17 mouse cellular contexts compared by ENCODE assay signal in the genomic region with DNA sequence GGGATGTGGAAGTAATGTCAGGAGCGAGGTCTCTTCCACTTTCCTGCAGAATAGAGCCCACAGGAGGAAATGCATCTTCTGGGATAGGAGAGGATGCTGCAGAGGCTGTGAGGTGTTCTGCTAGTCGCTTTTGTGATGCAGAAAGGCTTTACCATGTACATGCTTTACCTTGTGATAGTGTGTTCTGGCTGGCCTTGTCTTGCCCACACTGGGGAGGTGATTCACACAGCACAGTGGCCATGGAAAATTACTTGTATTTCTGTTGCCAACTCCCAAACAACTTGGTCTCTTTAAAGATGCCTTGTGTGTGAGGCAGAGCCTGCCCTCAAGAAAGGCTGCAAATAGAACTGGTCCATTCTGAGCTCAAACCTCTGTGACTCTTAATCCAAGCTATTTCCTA.
"Had no signal": no experiment of that assay in that cellular context is flagged by ENCODE, and none has a peak within 500 bp of the region (broad histone marks: within the 10 kb centered on the region; RNA-seq: fewer than 3 reads in every experiment).

No protein-coding gene starts in this region.

- ATAC-seq: midbrain, embryonic 15.5 days had no signal

- H3K4me3 ChIP-seq: left cerebral cortex, adult 2 months; liver, embryonic 13.5 days; midbrain, embryonic 12.5 days; midbrain, embryonic 15.5 days; neural tube, embryonic 12.5 days; neural tube, embryonic 15.5 days; stomach, embryonic 15.5 days had no signal

- H3K4me2 ChIP-seq: liver, embryonic 13.5 days; midbrain, embryonic 12.5 days; midbrain, embryonic 15.5 days; neural tube, embryonic 12.5 days; neural tube, embryonic 15.5 days; stomach, embryonic 15.5 days had no signal

- H3K9me3 ChIP-seq: liver, embryonic 13.5 days; midbrain, embryonic 12.5 days; midbrain, embryonic 15.5 days; neural tube, embryonic 12.5 days; neural tube, embryonic 15.5 days; stomach, embryonic 15.5 days had no signal

- H3K4me1 ChIP-seq: liver, embryonic 13.5 days; midbrain, embryonic 12.5 days; midbrain, embryonic 15.5 days; neural tube, embryonic 12.5 days; neural tube, embryonic 15.5 days; stomach, embryonic 15.5 days had no signal

- DNase-seq: kidney, postnatal 36 days; layer of hippocampus, postnatal 36 days; liver, embryonic 13.5 days; lung, adult 2 months; lung, postnatal 14 days; lung, postnatal 4 days; right cerebral cortex, adult 18-20 months; right cerebral cortex, postnatal 14 days; right cerebral cortex, postnatal 4 days; thymus, postnatal 25 days had no signal

- H3K9ac ChIP-seq: liver, embryonic 13.5 days; midbrain, embryonic 12.5 days; midbrain, embryonic 15.5 days; neural tube, embryonic 12.5 days; neural tube, embryonic 15.5 days; stomach, embryonic 15.5 days had no signal

- H3K27ac ChIP-seq: kidney, postnatal 0 days; left cerebral cortex, adult 2 months; liver, embryonic 13.5 days; midbrain, embryonic 12.5 days; midbrain, embryonic 15.5 days; neural tube, embryonic 12.5 days; neural tube, embryonic 15.5 days; stomach, embryonic 15.5 days had no signal

- H3K36me3 ChIP-seq: liver, embryonic 13.5 days; midbrain, embryonic 12.5 days; midbrain, embryonic 15.5 days; neural tube, embryonic 12.5 days; neural tube, embryonic 15.5 days; stomach, embryonic 15.5 days had no signal

- H3K27me3 ChIP-seq: liver, embryonic 13.5 days; midbrain, embryonic 12.5 days; midbrain, embryonic 15.5 days; neural tube, embryonic 12.5 days; neural tube, embryonic 15.5 days; stomach, embryonic 15.5 days had no signal
